Mouse (Mus musculus): ENCODE measurements around the gene Rxra.

The Rxra gene

GRCm38 (mm10) chr2:27764256-27764936, 88.2 kb downstream of the Rxra start:
- DNase-seq (ENCODE audit: low read depth, low spot score) = no peak

GRCm38 (mm10) chr2:27764937-27765319, 88.7 kb downstream of the Rxra start:
- peak; percentile 75 for DNase-seq (ENCODE audit: low read depth, low spot score)

- DNase-seq (ENCODE audit: low read depth, low spot score) = no peak
Observed at GRCm38 (mm10) chr2:27767773-27768172, 91.5 kb downstream of the Rxra start.

- DNase-seq (ENCODE audit: low read depth, low spot score) = no peak
Observed at GRCm38 (mm10) chr2:27769701-27770100, 93.5 kb downstream of the Rxra start.

- peak; percentile 71 for DNase-seq (ENCODE audit: low read depth, low spot score)
Observed at GRCm38 (mm10) chr2:27770205-27770604, 94.0 kb downstream of the Rxra start.

- DNase-seq (ENCODE audit: low read depth, low spot score) = peak; percentile 72
Observed at GRCm38 (mm10) chr2:27771936-27772335, 95.7 kb downstream of the Rxra start.

GRCm38 (mm10) chr2:27772841-27773388, 96.7 kb downstream of the Rxra start:
- DNase-seq (ENCODE audit: low read depth, low spot score) = no peak

GRCm38 (mm10) chr2:27773980-27774730, 97.9 kb downstream of the Rxra start:
- no peak for DNase-seq (ENCODE audit: low read depth, low spot score)

GRCm38 (mm10) chr2:27775006-27775405, 98.8 kb downstream of the Rxra start:
- DNase-seq (ENCODE audit: low read depth, low spot score) = no peak

- DNase-seq (ENCODE audit: low read depth, low spot score) = no peak
Observed at GRCm38 (mm10) chr2:27775625-27776024, 99.4 kb downstream of the Rxra start.

GRCm38 (mm10) chr2:27777756-27778155, 101.5 kb downstream of the Rxra start:
- DNase-seq (ENCODE audit: low read depth, low spot score) = no peak

GRCm38 (mm10) chr2:27778289-27778688, 102.0 kb downstream of the Rxra start:
- no peak for DNase-seq (ENCODE audit: low read depth, low spot score)

GRCm38 (mm10) chr2:27779291-27779866, 103.1 kb downstream of the Rxra start:
- DNase-seq (ENCODE audit: low read depth, low spot score) = no peak

GRCm38 (mm10) chr2:27780162-27780561, 103.9 kb downstream of the Rxra start:
- DNase-seq (ENCODE audit: low read depth, low spot score) = no peak

GRCm38 (mm10) chr2:27785363-27785762, 109.1 kb downstream of the Rxra start:
- DNase-seq (ENCODE audit: low read depth, low spot score) = no peak

- DNase-seq (ENCODE audit: low read depth, low spot score) = no peak
Observed at GRCm38 (mm10) chr2:27785973-27786417, 109.8 kb downstream of the Rxra start.

GRCm38 (mm10) chr2:27791571-27791970, 115.3 kb downstream of the Rxra start:
- DNase-seq (ENCODE audit: low read depth, low spot score) = no peak

GRCm38 (mm10) chr2:27799018-27799417, 122.8 kb downstream of the Rxra start:
- no peak for DNase-seq (ENCODE audit: low read depth, low spot score)

- no peak for DNase-seq (ENCODE audit: low read depth, low spot score)
Observed at GRCm38 (mm10) chr2:27801041-27801440, 124.8 kb downstream of the Rxra start.

- no peak for DNase-seq (ENCODE audit: low read depth, low spot score)
Observed at GRCm38 (mm10) chr2:27802493-27802892, 126.3 kb downstream of the Rxra start.

- DNase-seq (ENCODE audit: low read depth, low spot score) = no peak
Observed at GRCm38 (mm10) chr2:27806691-27807090, 130.5 kb downstream of the Rxra start.

GRCm38 (mm10) chr2:27807684-27808083, 131.4 kb downstream of the Rxra start:
- DNase-seq (ENCODE audit: low read depth, low spot score) = no peak

All from A20 (cell line).